Mouse (Mus musculus): Measurements from ENCODE around the gene Dbh.

- no peak for TF ChIP-seq CTCF (IDR thresholded peaks at IDR 0.05; ENCODE audit: insufficient read depth, low read depth, low read length)
- no peak for TF ChIP-seq POLR2A (IDR thresholded peaks at IDR 0.05; ENCODE audit: insufficient read depth, low read depth, low read length)
These were observed 2.4 kb upstream of the Dbh start for GRCm38 (mm10) chr2:27162656-27163055.
